Comparison of ENCODE assay signal across 27 mouse cellular contexts in the genomic region with DNA sequence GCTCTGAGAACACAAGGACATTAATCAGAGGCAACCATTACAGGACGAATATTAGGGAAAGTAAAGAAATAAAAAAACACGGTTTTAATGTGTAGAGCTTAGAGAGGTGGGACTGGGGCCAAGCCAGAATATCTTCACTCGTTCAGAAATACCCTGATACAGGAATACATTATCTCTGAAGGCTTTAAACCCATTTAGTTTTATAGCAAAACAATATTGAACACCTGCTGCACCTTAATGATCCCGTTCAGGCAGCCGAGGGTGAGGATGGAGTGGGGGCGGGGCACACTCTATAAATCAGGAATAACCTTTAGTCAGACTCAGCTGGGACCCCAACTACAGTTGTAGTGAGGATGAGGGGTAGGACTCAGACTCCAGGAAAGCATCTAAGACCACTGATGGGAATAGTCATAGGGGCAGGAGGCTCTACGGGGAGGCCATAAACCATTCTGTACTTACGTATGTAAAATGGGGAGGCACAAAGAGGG.
DNase-seq lines count a peak whose midpoint lies in the region; ATAC-seq lines count a peak whose summit lies in the region.
"Had no signal": no experiment of that assay in that cellular context is flagged by ENCODE, and none has a peak within 500 bp of the region (broad histone marks: within the 10 kb centered on the region; RNA-seq: fewer than 3 reads in every experiment).

No protein-coding gene starts in this region.

- H3K9me3 ChIP-seq in kidney, embryonic 15.5 days (replicated peaks): peaks cover 8% of the 10 kb centered on the region; the same call in 1 of the 2 replicates
- H3K9me3 ChIP-seq in limb, embryonic 13.5 days: 0 out of 2 replicates have a peak, but pooled peaks cover 6% of the 10 kb centered on the region
- H3K9me3 ChIP-seq: embryonic facial prominence, embryonic 12.5 days; intestine, embryonic 15.5 days; limb, embryonic 15.5 days; liver, embryonic 13.5 days; midbrain, embryonic 15.5 days; stomach, embryonic 15.5 days had no signal

- no peaks in the 10 kb centered on the region for H3K27me3 ChIP-seq in kidney, embryonic 15.5 days
- no peaks in the 10 kb centered on the region for H3K27me3 ChIP-seq in limb, embryonic 13.5 days
- H3K27me3 ChIP-seq: embryonic facial prominence, embryonic 12.5 days; intestine, embryonic 15.5 days; limb, embryonic 15.5 days; liver, embryonic 13.5 days; midbrain, embryonic 15.5 days; stomach, embryonic 15.5 days had no signal

- no peaks in the 10 kb centered on the region for H3K36me3 ChIP-seq in kidney, embryonic 15.5 days
- no peaks in the 10 kb centered on the region for H3K36me3 ChIP-seq in limb, embryonic 13.5 days
- H3K36me3 ChIP-seq: embryonic facial prominence, embryonic 12.5 days; G1E; intestine, embryonic 15.5 days; limb, embryonic 15.5 days; liver, embryonic 13.5 days; midbrain, embryonic 10.5 days; midbrain, embryonic 15.5 days; stomach, embryonic 15.5 days had no signal

- peaks cover 40% of the 10 kb centered on the region for H3K4me1 ChIP-seq in kidney, embryonic 15.5 days
- H3K4me1 ChIP-seq in limb, embryonic 13.5 days: peaks cover 55% of the 10 kb centered on the region
- H3K4me1 ChIP-seq: liver, embryonic 13.5 days; midbrain, embryonic 15.5 days had no signal

- peak; percentile 33 for DNase-seq in heart, adult 11 months
- no peak for DNase-seq in heart, postnatal 10 days
- no peak for DNase-seq in kidney, postnatal 36 days
- DNase-seq in retina, postnatal 1 day: no peak
- DNase-seq in cerebellum, adult 9-10 months: no peak
- DNase-seq: adrenal gland, adult 8-10 months; cerebellum, adult 2 months; cerebellum, postnatal 36 days; forebrain, postnatal 0 days; gastrocnemius, postnatal 10 days; kidney, adult 2 months; kidney, postnatal 14 days; liver, embryonic 13.5 days; lung, adult 18-20 months; right cerebral cortex, postnatal 25 days; thymus, adult 18-20 months; thymus, postnatal 36 days had no signal

- H3K4me2 ChIP-seq in kidney, embryonic 15.5 days: no peak overlapping the region
- 0 out of 2 replicates have a peak overlapping the region, but pooled peaks have one; percentile 11 for H3K4me2 ChIP-seq in limb, embryonic 13.5 days (replicated peaks)
- H3K4me2 ChIP-seq: embryonic facial prominence, embryonic 12.5 days; intestine, embryonic 15.5 days; limb, embryonic 15.5 days; liver, embryonic 13.5 days; midbrain, embryonic 15.5 days; stomach, embryonic 15.5 days had no signal

- peak overlapping the region; percentile 75 for H3K27ac ChIP-seq in kidney, embryonic 15.5 days
- peak overlapping the region; percentile 55; the same call in 1 of the 2 replicates for H3K27ac ChIP-seq in limb, embryonic 13.5 days
- H3K27ac ChIP-seq: intestine, embryonic 15.5 days; limb, embryonic 15.5 days; liver, embryonic 13.5 days; midbrain, embryonic 10.5 days; midbrain, embryonic 15.5 days; stomach, embryonic 15.5 days had no signal

- whole genome bisulfite sequencing in kidney, embryonic 15.5 days: 27% methylated on average over 8 of the region's 8 CpGs
- 21% methylated on average over 8 of the region's 8 CpGs for WGBS in limb, embryonic 13.5 days

- ATAC-seq in kidney, embryonic 15.5 days (replicated peaks; ENCODE audit: low FRiP score): no peak
- ATAC-seq in limb, embryonic 13.5 days (ENCODE audit: low FRiP score, low read depth): peak; percentile 20; the same call in 1 of the 2 replicates
- ATAC-seq: forebrain, postnatal 0 days; intestine, embryonic 15.5 days; midbrain, embryonic 15.5 days had no signal

- no peak overlapping the region for H3K4me3 ChIP-seq in kidney, embryonic 15.5 days (replicated peaks)
- H3K4me3 ChIP-seq in limb, embryonic 13.5 days: no peak overlapping the region
- H3K4me3 ChIP-seq: embryonic facial prominence, embryonic 12.5 days; erythroblast, embryonic 14.5 days; intestine, embryonic 15.5 days; limb, embryonic 15.5 days; liver, embryonic 13.5 days; midbrain, embryonic 10.5 days; midbrain, embryonic 15.5 days; stomach, embryonic 15.5 days had no signal

- intact Hi-C loops in heart, postnatal 10 days (cut with DNase I): no loop called here

- no peak overlapping the region for H3K9ac ChIP-seq in kidney, embryonic 15.5 days
- H3K9ac ChIP-seq in limb, embryonic 13.5 days: no peak overlapping the region
- H3K9ac ChIP-seq: embryonic facial prominence, embryonic 12.5 days; forebrain, postnatal 0 days; intestine, embryonic 15.5 days; limb, embryonic 15.5 days; liver, embryonic 13.5 days; midbrain, embryonic 15.5 days; stomach, embryonic 15.5 days had no signal
